Mouse (Mus musculus): Measurements from ENCODE around the gene Pltp. TPM values are rescaled to one million over a fixed set of nuclear protein-coding genes. Genes with fewer than 3 reads are reported as not detected.
"Not testable (repeated sequence)": the region's sequence is repeated elsewhere in the genome, so short reads cannot be mapped to it uniquely, and the experiment has no call there.

Gene Pltp
- total RNA-seq, 2 experiments from 2014 or later: 72.9 to 79.2 TPM

DNA sequence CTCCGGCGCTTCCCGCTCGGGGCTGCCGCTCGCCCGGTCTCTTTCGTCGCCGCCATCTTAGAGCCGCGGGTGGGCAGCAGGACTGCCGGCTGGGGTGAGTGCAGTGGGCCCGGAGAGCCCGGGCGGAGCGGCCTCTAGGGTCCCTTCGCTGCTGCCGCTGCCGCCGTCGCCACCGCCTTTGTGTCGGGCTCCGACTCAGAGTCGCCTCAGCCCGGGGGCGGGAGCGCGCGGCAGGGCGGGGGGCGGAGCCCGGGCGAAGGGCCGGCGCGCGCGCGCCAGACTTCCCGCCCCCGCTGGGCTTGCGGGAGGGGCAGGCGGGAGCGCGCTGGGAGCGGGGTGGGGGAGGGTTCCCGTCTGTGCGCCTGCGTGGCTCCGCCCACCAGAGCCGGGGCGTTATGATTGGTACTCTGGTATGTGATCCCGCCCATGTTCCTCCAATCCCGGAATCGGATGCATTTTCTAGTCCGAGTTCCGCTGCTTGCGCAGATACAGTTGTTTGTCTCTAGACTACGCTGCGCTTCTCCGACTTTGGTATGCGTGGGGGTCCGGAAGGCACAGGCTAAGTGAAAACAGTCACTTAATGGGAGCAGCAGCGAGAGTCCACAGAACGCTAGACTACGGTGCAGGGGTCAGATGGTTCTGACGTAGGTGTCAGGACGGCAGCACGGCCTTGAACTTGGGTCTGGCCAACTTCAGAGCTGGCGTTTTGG lies 22.2 kb upstream of the Pltp start:
- DNase-seq (ENCODE audit: low spot score in 2 of 2): peak; percentile 93 to 95

DNA sequence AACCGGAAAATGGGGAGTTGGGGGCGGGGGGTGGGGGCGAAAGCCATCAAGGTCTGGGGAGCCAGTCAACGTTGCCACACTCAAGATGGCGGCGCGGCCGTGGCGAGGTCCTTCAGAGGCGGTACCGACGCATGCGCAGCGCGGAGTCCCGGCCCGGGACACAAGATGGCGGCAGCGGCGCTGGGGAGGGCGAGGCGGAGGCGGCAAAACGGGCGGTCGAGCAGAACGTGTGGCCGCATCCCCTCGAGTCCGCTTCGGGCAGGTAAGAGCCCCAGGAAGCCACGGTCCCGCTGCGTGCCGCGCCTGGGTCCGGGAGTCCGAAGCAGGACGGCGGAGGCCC lies 21.7 kb upstream of the Pltp start, which contains the start of gene Pcif1:
Pcif1 (plus strand) TSS at position 77 of the 340 bp plus-strand sequence.
- peak; percentile 96 for DNase-seq (ENCODE audit: low spot score in 2 of 2)

GRCm38 (mm10) chr2:164878509-164879227 lies 21.2 kb upstream of the Pltp start:
- peak in 1 of 2 experiments; percentile 59 for DNase-seq (ENCODE audit: low spot score in 2 of 2)

DNA sequence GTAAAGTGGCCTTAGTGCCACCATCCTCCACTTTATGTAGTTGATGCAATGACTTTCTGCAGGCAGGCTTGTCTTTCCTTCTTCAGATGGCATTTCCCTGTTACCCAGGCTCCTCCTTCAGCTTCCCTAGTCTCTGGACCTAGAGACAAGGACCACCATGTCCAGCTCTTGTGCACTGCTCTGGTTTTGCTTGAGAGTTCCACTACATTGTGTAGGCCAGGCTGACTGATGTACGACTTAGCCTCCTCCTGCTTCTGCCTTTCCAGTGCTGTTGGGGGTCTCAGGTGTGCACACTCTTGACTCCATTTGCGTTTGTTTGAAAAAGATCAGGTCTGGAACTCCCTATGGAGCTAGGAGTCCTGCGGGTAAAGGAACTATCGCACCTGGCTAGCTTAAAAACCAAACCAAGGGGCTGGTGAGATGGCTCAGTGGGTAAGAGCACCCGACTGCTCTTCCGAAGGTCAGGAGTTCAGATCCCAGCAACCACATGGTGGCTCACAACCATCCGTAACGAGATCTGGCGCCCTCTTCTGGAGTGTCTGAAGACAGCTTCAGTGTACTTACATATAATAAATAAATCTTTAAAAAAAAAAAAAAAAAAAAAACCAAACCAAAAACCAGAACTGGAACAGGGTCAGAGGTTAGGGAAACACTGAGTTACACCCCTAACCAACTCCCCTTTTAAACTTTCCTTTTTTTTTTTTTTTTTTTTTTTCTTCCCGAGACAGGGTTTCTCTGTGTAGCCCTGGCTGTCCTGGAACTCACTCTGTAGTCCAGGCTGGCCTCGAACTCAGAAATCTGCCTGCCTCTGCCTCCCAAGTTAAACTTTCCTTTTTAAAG lies 20.1 kb upstream of the Pltp start:
- not testable (repeated sequence) for DNase-seq (ENCODE audit: low spot score in 2 of 2)

GRCm38 (mm10) chr2:164875648-164876047 lies 18.1 kb upstream of the Pltp start:
- DNase-seq (ENCODE audit: low spot score in 2 of 2): not testable (repeated sequence)

- DNase-seq (ENCODE audit: low spot score in 2 of 2): no peak
Observed at GRCm38 (mm10) chr2:164874239-164874769, 16.8 kb upstream of the Pltp start.

DNA sequence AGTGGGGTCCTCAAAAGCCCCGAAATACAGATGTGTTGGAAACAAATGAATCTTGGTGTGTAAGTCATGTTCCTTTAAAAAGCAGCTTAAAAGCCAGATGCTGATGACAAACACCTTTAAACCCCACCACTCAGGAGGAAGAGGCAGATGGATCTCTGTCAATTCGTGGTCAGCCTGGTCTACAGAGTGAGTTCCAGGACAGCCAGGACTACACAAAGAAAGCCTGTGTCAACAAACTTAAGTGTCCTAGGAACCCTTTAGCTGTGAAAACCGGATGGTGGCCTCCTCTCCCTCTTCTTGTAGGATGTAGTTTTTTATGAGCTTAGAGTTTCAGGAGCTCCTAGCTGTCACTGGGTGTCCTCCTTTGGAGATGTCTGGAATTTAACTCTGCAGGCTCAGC lies 16.1 kb upstream of the Pltp start:
- no peak for DNase-seq (ENCODE audit: low spot score in 2 of 2)

- no peak for DNase-seq (ENCODE audit: low spot score in 2 of 2)
Observed at GRCm38 (mm10) chr2:164871602-164872303, 14.2 kb upstream of the Pltp start.

DNA sequence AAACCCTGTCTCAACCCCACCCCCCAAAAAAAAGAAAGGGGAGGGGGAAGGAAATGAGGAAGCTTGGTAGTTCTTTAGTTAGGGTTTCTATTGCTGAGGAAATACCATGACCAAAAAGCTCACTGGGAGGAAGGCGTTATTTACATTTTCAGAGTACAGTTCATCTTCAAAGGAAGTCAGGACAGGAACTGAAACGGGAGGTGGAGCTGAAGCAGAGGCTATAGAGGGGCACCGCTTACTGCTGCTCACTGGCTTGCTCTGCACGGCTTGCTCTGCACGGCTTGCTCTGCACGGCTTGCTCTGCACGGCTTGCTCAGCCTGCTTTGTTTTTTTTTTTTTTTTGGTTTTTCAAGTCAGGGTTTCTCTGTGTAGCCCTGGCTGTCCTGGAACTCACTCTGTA lies 11.0 kb upstream of the Pltp start:
- DNase-seq (ENCODE audit: low spot score in 2 of 2): no peak

- DNase-seq (ENCODE audit: low spot score in 2 of 2): no peak
Observed at GRCm38 (mm10) chr2:164867566-164867965, 10.1 kb upstream of the Pltp start.

DNA sequence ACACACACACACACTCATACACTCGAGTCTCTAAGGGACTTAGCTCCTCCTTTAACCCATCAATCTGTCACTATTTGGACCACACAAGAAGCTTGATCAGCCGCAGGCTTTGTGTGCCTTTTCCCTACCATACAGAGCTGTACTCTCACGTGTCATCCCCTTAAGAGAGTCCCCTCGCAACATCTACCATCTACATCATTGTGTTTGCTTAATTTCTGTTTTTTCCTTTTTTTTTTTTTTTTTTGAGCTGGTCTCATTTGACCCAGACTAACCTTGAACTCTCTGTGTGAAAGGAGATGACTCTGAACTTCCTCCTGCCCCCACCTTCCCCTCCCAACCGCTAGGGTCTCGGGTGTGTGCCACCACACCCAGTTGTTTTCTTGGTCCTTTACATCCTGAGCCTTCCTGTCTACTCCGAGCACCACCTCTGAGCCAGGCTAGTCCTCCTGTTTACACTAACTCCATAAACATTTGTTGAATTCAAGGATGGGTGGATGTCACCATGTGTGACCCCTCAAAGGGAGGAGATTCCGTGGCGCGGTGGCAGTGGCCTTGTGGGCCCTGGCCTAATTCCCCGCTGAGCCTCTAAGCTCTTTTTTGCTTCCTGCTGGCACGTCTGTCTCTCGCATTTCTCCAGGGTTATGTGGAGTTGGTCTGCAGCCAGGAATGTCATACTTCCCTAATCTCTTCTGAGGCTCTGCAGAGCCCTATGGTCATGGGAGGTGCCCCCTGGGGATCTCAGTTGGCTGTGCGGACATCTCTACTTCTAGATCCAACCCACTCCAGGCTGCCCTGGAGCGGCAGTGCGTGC lies 9.4 kb upstream of the Pltp start:
- DNase-seq (ENCODE audit: low spot score in 2 of 2): no peak

DNA sequence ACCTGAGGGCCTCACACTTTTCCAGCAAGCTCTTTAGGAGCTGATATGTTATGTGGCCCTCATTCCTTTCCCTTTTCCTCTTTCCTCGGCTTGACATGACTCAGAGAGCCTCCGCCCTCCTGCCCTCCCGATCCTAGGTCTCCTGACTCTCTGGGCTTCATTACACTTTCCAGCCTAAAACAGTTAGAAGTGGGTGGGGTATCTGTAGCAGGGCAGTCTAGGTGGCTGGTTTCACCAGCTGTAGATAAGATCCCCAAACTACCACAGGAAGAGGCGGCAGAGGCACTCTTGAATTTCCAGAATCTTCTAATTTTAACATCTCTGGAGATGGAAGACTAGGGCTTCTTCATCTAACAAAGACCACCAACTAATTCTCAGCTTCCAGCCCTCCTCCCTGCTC lies 7.1 kb upstream of the Pltp start:
- no peak for DNase-seq (ENCODE audit: low spot score in 2 of 2)

DNA sequence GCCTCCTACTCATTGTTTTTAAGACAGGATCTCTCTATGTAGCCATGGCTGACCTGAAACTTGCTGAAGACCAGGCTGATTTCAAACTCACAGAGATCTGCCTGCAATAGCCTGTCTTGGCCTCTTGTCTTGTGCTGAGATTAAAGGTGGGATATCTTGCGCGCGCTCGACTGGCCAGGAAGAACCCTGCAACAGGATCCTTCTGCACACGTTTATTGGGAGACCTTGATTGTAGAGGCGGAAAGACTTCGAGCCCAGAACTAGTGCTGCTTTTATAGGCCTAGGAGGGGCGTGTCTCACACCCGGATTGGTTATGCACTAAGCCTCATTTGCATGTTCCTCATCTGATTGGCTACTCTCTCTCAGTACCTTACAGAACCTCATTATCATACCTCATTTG lies 5.9 kb upstream of the Pltp start:
- DNase-seq (ENCODE audit: low spot score in 2 of 2): not testable (repeated sequence)

GRCm38 (mm10) chr2:164862179-164862861 lies 4.8 kb upstream of the Pltp start:
- DNase-seq (ENCODE audit: low spot score in 2 of 2): no peak

DNA sequence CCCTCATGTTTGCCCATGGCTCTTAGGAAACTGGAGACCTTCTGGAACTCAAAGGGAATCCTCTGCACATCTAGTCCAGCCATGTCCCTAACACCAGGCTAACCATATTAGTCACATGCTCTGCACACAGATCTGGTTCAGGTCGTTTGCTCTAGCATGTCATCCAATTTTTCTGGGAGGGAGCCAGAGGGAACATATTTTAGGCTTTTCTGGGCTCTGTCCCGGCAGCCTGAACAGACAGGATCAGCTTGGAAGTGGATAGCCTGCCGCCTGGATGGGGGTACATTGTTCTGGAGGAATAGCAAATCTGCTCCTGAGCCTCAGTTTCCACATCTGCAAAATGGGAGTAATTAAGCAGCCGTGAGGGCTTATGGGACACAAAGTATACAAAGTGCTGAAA lies 3.6 kb upstream of the Pltp start:
- DNase-seq (ENCODE audit: low spot score in 2 of 2): no peak

DNA sequence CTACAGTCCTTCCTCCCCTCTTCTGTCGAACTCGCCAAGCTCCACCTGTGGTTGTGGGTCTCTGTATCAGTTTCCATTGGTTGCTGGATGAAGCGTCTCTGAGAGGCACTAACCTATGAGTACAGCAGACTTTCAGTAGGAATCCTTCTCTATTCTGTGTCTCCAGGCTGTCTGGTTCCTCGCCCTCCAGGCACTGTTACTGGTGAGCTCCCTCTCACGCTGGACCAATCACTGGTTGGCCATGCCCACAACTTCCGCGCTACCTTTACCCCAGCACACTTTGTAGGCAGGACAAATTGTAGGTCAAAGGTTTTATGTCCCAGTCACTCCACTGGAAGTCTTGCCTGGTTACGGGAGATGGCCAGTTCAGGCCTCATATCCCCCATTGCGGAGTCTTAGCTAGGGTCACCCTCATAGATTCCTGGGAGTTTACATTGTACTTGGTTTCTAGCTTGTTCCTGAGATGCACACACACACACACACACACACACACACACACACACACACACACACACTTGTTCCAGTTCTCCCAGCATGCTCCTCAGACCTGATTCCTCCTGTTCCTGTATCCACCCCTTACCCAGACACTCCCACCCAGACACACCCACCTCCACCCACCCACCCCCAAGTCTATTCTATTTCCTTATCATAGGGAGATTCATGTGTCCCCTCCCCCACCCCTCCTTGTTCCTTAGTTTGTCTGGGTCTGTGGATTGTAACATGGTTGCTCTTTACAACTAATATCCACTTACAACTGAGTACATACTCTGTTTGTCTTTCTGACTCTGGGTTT lies 2.3 kb upstream of the Pltp start:
- DNase-seq (ENCODE audit: low spot score in 2 of 2): no peak

DNA sequence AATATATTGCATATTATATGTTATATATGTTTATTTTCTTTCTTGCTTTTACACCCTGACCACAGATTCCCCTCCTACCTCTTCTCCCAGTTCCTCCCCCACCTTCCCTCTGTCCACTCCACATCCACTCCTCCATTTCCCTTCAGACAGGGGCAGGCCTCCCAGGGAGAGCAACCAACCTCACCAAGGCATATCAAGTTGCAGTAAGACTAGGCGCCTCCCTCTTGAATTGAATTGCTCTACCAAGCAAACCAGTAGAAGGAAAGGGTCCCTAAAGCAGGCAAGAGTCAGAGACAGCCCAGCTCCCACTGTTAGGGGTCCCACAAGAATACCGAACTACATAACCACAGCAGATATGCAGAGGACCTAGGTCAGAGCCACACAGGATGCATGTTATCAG lies 1.6 kb upstream of the Pltp start:
- DNase-seq (ENCODE audit: low spot score in 2 of 2): no peak

- no peak for DNase-seq (ENCODE audit: low spot score in 2 of 2)
Observed at GRCm38 (mm10) chr2:164857842-164858553, 487 bp upstream of the Pltp start.
